Mouse (Mus musculus) erythroblast, embryonic 14.5 days (primary cell): Measurements from ENCODE around the gene Kcnj6.

ENCODE experiments used
- GATA1 ChIP-seq: IDR thresholded peaks from 2 replicates; pipeline ENCODE4 v1.6.1; 2012; ENCODE audit warnings: low read length, inconsistent platforms, mixed read lengths
- TAL1 ChIP-seq: IDR thresholded peaks from 3 replicates; pipeline ENCODE4 v1.6.1; 2012; ENCODE audit warnings: low read length, inconsistent platforms, mixed read lengths

GRCm38 (mm10) chr16:94743853-94744501 lies 253.5 kb downstream of the Kcnj6 start:
- no peak for TF ChIP-seq GATA1
- no peak for TF ChIP-seq TAL1
